Mouse (Mus musculus): Measurements from ENCODE around the gene 1700001P01Rik. TPM values are rescaled to one million over a fixed set of nuclear protein-coding genes. Genes with fewer than 3 reads are reported as not detected.
A peak's percentile ranks its signal among the peaks of the same experiment; 100 is the strongest.

The 1700001P01Rik gene
- polyA plus RNA-seq, 1 experiment from 2014 or later, result 0.84 TPM

DNA sequence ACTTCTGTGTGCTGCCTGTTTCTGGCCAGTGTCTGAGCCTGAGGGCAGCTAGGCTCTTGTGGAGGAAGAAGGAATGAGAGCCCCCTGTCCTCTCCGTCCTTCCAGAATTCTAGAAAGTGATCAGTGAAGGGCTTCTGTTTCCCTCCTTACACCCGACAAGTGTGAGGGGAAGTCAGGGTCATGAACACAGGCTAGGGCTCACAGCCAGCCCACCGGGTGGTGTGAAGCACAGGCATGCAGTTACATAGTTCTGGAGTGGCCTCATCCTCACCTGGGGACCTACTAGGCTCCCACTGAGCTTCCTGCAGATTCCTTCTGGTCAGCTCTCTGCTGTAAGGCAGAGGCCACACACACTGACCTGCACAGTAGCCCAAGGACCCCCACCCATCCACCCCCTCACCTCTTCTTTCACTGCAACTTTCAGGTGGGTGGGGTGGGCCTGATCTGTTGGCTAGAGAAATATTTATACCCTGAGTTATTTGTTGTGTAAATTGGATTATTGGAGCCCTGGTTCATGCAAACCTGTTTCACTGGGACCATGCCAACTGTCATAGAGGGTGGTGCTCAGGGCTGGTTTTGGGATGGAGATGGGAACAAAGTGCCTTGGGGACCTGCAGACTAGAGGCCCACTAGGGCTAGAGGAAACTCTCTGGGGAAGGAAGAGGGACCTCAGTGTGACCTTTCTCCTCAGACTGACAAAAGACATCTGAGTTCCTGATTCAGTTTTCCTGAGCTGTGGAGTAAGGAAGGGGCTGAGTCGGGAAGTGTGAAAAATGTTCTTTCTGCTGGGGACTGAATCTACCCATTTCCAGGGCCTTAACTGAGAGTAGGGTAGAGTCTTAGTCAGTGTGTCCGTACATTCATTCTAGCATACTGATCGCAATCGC is 33.8 kb upstream of the 1700001P01Rik start:
- WGBS, result 56% methylated on average over 7 of the region's 7 CpGs
- Histone ChIP-seq H3K4me1 (peaks cover 91% of the 10 kb centered on the region), H3K9me3 (no peaks in the 10 kb centered on the region), H3K27ac (peak overlapping the region; percentile 73), H3K27me3 (no peaks in the 10 kb centered on the region), H3K4me2 (no peak overlapping the region), H3K36me3 (peaks cover 57% of the 10 kb centered on the region), H3K9ac (no peak overlapping the region), H3K4me3 (no peak overlapping the region)
- no peak for ATAC-seq (ENCODE audit: insufficient number of reproducible peaks, insufficient read depth, low FRiP score, low TSS enrichment, low read depth)

- Histone ChIP-seq H3K4me1 (peaks cover 96% of the 10 kb centered on the region), H3K27ac (peak overlapping the region; percentile 73), H3K4me2 (0 out of 2 replicates have a peak overlapping the region, but pooled peaks have one; percentile 7), H3K9me3 (no peaks in the 10 kb centered on the region), H3K27me3 (no peaks in the 10 kb centered on the region), H3K36me3 (peaks cover 52% of the 10 kb centered on the region), H3K4me3 (no peak overlapping the region), H3K9ac (no peak overlapping the region)
- WGBS, result 32% methylated on average over 5 of the region's 5 CpGs
- ATAC-seq (ENCODE audit: insufficient number of reproducible peaks, insufficient read depth, low FRiP score, low TSS enrichment, low read depth), result no peak
Measured at GRCm38 (mm10) chr11:97808621-97809234, 33.0 kb upstream of the 1700001P01Rik start.

DNA sequence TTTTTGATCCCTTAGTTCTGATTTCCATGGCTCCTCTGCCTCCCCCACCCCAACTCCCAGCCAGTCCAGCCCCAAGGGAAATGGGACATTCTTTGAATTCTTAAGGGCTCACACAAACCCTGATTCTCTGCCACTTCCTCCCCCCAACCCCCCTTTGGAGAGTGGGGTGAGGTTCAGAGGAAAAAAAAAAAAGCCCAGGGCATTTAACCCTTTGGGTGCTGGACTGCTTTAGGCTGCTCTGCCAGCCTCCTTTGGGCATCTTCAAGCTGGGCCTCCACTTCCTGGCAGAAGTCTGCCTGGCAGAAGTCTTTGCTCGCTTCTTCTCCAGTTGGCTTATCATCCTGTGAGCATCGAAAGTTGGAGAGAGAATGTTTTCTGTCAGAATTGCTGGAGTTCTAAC is 32.4 kb upstream of the 1700001P01Rik start:
- no peak for ATAC-seq (ENCODE audit: insufficient number of reproducible peaks, insufficient read depth, low FRiP score, low TSS enrichment, low read depth)
- no peaks in the 10 kb centered on the region for H3K9me3 ChIP-seq
- H3K27me3 ChIP-seq, result no peaks in the 10 kb centered on the region
- H3K27ac ChIP-seq, result peak overlapping the region; percentile 73
- H3K4me3 ChIP-seq, result no peak overlapping the region
- peaks cover 45% of the 10 kb centered on the region for H3K36me3 ChIP-seq
- 33% methylated on average over 2 of the region's 2 CpGs for WGBS
- no peak overlapping the region for H3K9ac ChIP-seq
- peaks cover 92% of the 10 kb centered on the region for H3K4me1 ChIP-seq
- peak overlapping the region; percentile 7; the same call in 1 of the 2 replicates for H3K4me2 ChIP-seq

DNA sequence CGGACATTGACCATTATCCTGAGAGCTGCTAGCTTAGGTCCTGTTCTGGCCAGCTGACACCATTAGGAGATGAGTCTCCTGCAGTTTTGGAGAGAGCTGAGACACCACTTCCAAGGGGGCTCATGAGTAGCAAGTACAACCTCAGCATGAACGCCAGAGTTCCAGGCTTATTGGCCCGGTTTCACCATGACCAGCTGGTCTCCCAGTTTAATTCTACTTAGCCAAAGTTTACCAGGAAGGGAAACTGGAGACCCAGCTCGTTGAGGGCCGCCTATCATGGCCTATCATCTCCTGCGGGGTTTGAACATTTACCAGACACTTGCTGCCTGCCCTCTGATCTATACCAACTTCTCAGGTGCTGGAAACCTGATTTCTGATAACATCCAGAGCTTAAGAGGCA is 31.9 kb upstream of the 1700001P01Rik start:
- Histone ChIP-seq H3K4me1 (peaks cover 87% of the 10 kb centered on the region), H3K9me3 (no peaks in the 10 kb centered on the region), H3K4me3 (no peak overlapping the region), H3K9ac (no peak overlapping the region), H3K27me3 (no peaks in the 10 kb centered on the region), H3K27ac (peak overlapping the region; percentile 73), H3K4me2 (no peak overlapping the region), H3K36me3 (peaks cover 41% of the 10 kb centered on the region)
- WGBS, result 27% methylated on average over 6 of the region's 6 CpGs
- ATAC-seq (ENCODE audit: insufficient number of reproducible peaks, insufficient read depth, low FRiP score, low TSS enrichment, low read depth), result no peak

GRCm38 (mm10) chr11:97806613-97806964 is 30.9 kb upstream of the 1700001P01Rik start:
- H3K4me3 ChIP-seq, result no peak overlapping the region
- 0 out of 2 replicates have a peak overlapping the region, but pooled peaks have one; percentile 93 for H3K27ac ChIP-seq
- WGBS, result 68% methylated on average over 7 of the region's 7 CpGs
- H3K9me3 ChIP-seq, result no peaks in the 10 kb centered on the region
- peaks cover 87% of the 10 kb centered on the region for H3K4me1 ChIP-seq
- peaks cover 36% of the 10 kb centered on the region for H3K36me3 ChIP-seq
- H3K27me3 ChIP-seq, result no peaks in the 10 kb centered on the region
- H3K4me2 ChIP-seq, result peak overlapping the region; percentile 62
- no peak for ATAC-seq (ENCODE audit: insufficient number of reproducible peaks, insufficient read depth, low FRiP score, low TSS enrichment, low read depth)
- H3K9ac ChIP-seq, result no peak overlapping the region

- Histone ChIP-seq H3K4me2 (peak overlapping the region; percentile 62), H3K4me1 (peaks cover 87% of the 10 kb centered on the region)
Measured at GRCm38 (mm10) chr11:97805662-97806612, 30.2 kb upstream of the 1700001P01Rik start.

GRCm38 (mm10) chr11:97804841-97805661 is 29.3 kb upstream of the 1700001P01Rik start:
- Histone ChIP-seq H3K4me1 (peaks cover 81% of the 10 kb centered on the region), H3K4me2 (peak overlapping the region; percentile 62), H3K9me3 (no peaks in the 10 kb centered on the region), H3K27ac (peak overlapping the region; percentile 93), H3K36me3 (peaks cover 36% of the 10 kb centered on the region), H3K4me3 (peak overlapping the region; percentile 33), H3K9ac (peak overlapping the region; percentile 52), H3K27me3 (no peaks in the 10 kb centered on the region)
- WGBS, result 5% methylated on average over 9 of the region's 9 CpGs
- peak; percentile 52; the same call in 1 of the 2 replicates for ATAC-seq (ENCODE audit: insufficient number of reproducible peaks, insufficient read depth, low FRiP score, low TSS enrichment, low read depth)

More at GRCm38 (mm10) chr11:97805662-97806612, 30.2 kb upstream of the 1700001P01Rik start:
- H3K27me3 ChIP-seq, result no peaks in the 10 kb centered on the region
- H3K36me3 ChIP-seq, result peaks cover 36% of the 10 kb centered on the region
- WGBS, result 38% methylated on average over 15 of the region's 15 CpGs
- no peaks in the 10 kb centered on the region for H3K9me3 ChIP-seq
- peak overlapping the region; percentile 93 for H3K27ac ChIP-seq
- no peak for ATAC-seq (ENCODE audit: insufficient number of reproducible peaks, insufficient read depth, low FRiP score, low TSS enrichment, low read depth)
- H3K9ac ChIP-seq, result peak overlapping the region; percentile 51; the same call in 1 of the 2 replicates
- peak overlapping the region; percentile 33 for H3K4me3 ChIP-seq

DNA sequence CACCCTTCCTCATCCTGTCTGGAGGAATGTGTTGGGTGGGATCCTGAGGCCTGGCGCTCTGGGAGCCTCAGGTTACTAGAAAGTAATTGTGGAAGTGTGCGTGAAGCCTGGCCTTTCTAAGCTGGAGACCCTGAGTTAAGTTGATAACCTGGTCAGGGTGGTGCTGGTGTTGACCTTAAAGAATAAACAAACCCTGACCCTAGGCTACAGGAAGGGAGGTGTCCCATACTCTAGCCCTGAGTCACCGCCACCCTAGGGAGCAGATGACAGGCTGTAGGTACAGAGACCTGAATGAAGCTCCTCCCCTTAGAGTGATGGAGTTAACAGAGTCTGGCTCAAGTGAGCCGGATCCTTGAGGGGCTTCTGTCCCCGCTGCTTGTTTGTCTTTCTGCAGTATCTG is 28.1 kb upstream of the 1700001P01Rik start:
- Histone ChIP-seq H3K9me3 (no peaks in the 10 kb centered on the region), H3K27me3 (no peaks in the 10 kb centered on the region), H3K9ac (no peak overlapping the region), H3K4me1 (peaks cover 69% of the 10 kb centered on the region), H3K4me3 (no peak overlapping the region), H3K36me3 (peaks cover 26% of the 10 kb centered on the region), H3K4me2 (peak overlapping the region; percentile 62; the same call in 1 of the 2 replicates), H3K27ac (peak overlapping the region; percentile 93)
- 69% methylated on average over 5 of the region's 5 CpGs for WGBS
- no peak for ATAC-seq (ENCODE audit: insufficient number of reproducible peaks, insufficient read depth, low FRiP score, low TSS enrichment, low read depth)

GRCm38 (mm10) chr11:97802495-97802894 is 26.8 kb upstream of the 1700001P01Rik start:
- Histone ChIP-seq H3K4me3 (peak overlapping the region; percentile 96; the same call in 1 of the 2 replicates), H3K36me3 (peaks cover 14% of the 10 kb centered on the region), H3K9me3 (no peaks in the 10 kb centered on the region), H3K4me1 (peaks cover 61% of the 10 kb centered on the region), H3K27ac (no peak overlapping the region), H3K4me2 (peak overlapping the region; percentile 83), H3K9ac (peak overlapping the region; percentile 93; the same call in 1 of the 2 replicates), H3K27me3 (no peaks in the 10 kb centered on the region)
- no peak for ATAC-seq (ENCODE audit: insufficient number of reproducible peaks, insufficient read depth, low FRiP score, low TSS enrichment, low read depth)
- 39% methylated on average over 6 of the region's 6 CpGs for WGBS

DNA sequence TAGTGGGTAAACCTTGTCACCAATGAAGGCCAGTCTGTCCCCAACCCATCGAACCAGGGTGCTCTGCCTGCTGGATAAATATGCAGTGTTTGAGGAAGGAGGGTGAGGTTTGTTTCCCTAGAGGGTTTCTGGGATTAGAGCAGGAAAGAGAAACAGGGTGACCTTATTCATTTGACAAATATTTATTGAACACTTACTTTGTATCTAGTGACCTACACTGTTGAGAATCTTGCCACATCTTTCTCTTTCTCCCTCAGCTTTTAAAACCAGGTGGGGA is 26.4 kb upstream of the 1700001P01Rik start:
- WGBS, result 42% methylated on average over 1 of the region's 1 CpGs
- H3K4me1 ChIP-seq, result peaks cover 59% of the 10 kb centered on the region
- peaks cover 10% of the 10 kb centered on the region for H3K36me3 ChIP-seq
- peak overlapping the region; percentile 96 for H3K4me3 ChIP-seq
- H3K4me2 ChIP-seq, result peak overlapping the region; percentile 83
- peak overlapping the region; percentile 98 for H3K27ac ChIP-seq
- no peak for ATAC-seq (ENCODE audit: insufficient number of reproducible peaks, insufficient read depth, low FRiP score, low TSS enrichment, low read depth)
- peak overlapping the region; percentile 93 for H3K9ac ChIP-seq
- H3K9me3 ChIP-seq, result no peaks in the 10 kb centered on the region
- no peaks in the 10 kb centered on the region for H3K27me3 ChIP-seq

Measured in embryonic facial prominence, embryonic 13.5 days (tissue).